Mouse (Mus musculus) heart, embryonic 10.5 days (tissue): ENCODE measurements around the gene Cd22. TPM values are rescaled to one million over a fixed set of nuclear protein-coding genes. Genes with fewer than 3 reads are reported as not detected.
"Not testable (repeated sequence)": the region's sequence is repeated elsewhere in the genome, so short reads cannot be mapped to it uniquely, and the experiment has no call there.

ENCODE experiments used
- DNase-seq: peaks from one replicate; pipeline ENCODE4 v3.0.0-alpha.2; 2017; ENCODE audit warnings: low spot score
- H3K27ac ChIP-seq: fragments of 300-500 bp; sonication (generic); 2 replicates; pipeline ENCODE4 v1.5.1; 2016; ENCODE audit warnings: mild to moderate bottlenecking
- H3K27me3 ChIP-seq: fragments of 300-500 bp; sonication (generic); 2 replicates; pipeline ENCODE4 v1.6.1; 2016; ENCODE audit warnings: mild to moderate bottlenecking; ENCODE audit not compliant: poor library complexity, insufficient read depth, severe bottlenecking
- H3K36me3 ChIP-seq: fragments of 300-500 bp; sonication (generic); 2 replicates; pipeline ENCODE4 v1.6.1; 2016; ENCODE audit warnings: mild to moderate bottlenecking, moderate library complexity
- H3K4me1 ChIP-seq: fragments of 300-500 bp; sonication (generic); 2 replicates; pipeline ENCODE4 v1.6.1; 2016; ENCODE audit warnings: mild to moderate bottlenecking
- H3K4me3 ChIP-seq: fragments of 300-500 bp; sonication (generic); 2 replicates; pipeline ENCODE4 v1.5.1; 2016; ENCODE audit warnings: mild to moderate bottlenecking, moderate library complexity
- H3K9me3 ChIP-seq: fragments of 300-500 bp; sonication (generic); 2 replicates; pipeline ENCODE4 v1.6.1; 2016; ENCODE audit warnings: mild to moderate bottlenecking, moderate library complexity
- WGBS: fragments of 180-500 bp; shearing (Covaris S2); methylation state at CpG from one replicate; pipeline ENCODE4 v1.1.7; 2016; 5-methylcytosine and 5-hydroxymethylcytosine counted together
- polyA plus RNA-seq: library from polyadenylated mRNA; unstranded; fragments of >200 nt; fragmentation: Nextera tagmentation; extraction: Ambion mirVana; gene quantifications from 2 replicates; pipeline ENCODE4 v1.2.1, GENCODE M21; 2016

The Cd22 gene
- polyA plus RNA-seq, result not detected in 2 replicates

DNA sequence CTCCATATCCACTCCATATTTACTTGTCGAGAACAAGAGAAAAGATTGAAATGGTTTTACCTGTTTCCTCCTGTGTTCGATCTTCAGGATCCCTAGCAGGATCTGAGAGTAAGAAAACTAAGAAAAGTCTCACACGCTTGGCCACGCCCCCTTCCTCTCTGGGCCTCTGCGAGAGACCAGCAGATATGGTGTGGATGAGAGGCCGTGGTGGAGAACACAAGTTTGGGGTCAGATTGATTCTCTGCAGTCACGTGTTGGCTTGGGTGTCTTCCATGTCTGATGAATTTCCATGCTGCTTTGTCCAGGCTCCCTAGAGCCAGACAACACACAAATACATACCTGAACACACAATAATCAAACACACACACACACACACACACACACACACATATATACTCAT, at the start of gene Cd22:
Cd22 (minus strand) TSS at position 167 of the 400 bp plus-strand sequence.
- Histone ChIP-seq H3K4me3 (no peak within 1 kb of the TSS), H3K4me1 (peaks cover 3% of the 10 kb centered on the region; the same call in 1 of the 2 replicates), H3K27me3 (peaks cover 8% of the 10 kb centered on the region; the same call in 1 of the 2 replicates), H3K27ac (no peak within 1 kb of the TSS), H3K36me3 (no peaks in the 10 kb centered on the region), H3K9me3 (no peaks in the 10 kb centered on the region)
- DNase-seq, result no peak
- 49% methylated on average over 7 of the region's 7 CpGs for WGBS

DNA sequence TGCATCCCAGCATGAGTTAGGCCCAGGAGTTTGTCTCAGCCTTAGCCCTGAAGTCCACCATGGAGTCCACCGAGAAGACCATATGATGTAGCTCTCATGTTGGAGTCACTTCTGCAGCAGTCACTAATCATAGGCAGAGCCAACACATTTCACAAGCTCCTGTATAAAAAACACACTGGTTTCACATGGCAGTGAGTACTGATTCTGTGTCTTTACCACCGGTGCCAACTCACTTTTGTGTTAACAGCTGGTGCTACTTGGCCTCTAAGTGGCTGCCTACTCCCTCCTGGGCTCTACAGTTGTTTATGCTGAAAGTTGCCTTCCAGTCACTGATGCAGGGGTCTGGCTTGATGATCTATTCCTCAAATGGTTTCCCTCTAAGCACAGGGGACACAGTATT, 44.4 kb upstream of the Cd22 start, which contains the start of gene Hamp2:
Hamp2 (minus strand) TSS at position 101 of the 400 bp plus-strand sequence.
- not testable (repeated sequence) for H3K4me3 ChIP-seq, H3K9me3 ChIP-seq, DNase-seq, H3K27ac ChIP-seq, H3K27me3 ChIP-seq, H3K36me3 ChIP-seq, H3K4me1 ChIP-seq
- 70% methylated on average over 2 of the region's 2 CpGs for WGBS

DNA sequence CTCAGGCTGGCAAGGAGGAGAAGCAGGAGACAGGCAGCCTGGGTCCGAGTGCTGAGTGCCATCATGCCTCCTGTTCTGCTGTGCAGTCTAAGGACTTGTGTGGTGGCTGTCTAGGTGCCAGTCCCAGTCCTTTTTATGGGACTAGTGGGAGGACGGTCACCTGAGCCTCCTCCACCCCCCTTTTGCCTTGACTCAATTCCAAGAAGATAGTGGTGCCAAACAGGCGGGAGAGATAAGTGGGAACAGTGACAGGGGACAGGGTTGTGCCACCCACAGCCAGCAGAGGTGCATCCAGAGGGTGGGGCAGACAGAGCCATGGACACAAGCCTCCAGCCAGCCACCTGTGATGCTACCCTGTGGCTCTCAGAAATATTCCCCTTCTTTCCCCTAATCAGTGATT, 43.9 kb upstream of the Cd22 start:
- no peaks in the 10 kb centered on the region for H3K9me3 ChIP-seq
- 59% methylated on average over 3 of the region's 3 CpGs for WGBS
- no peak overlapping the region for H3K27ac ChIP-seq
- no peaks in the 10 kb centered on the region for H3K36me3 ChIP-seq
- DNase-seq, result peak; percentile 70
- H3K27me3 ChIP-seq, result peaks cover 5% of the 10 kb centered on the region; the same call in 1 of the 2 replicates
- H3K4me1 ChIP-seq, result no peaks in the 10 kb centered on the region
- H3K4me3 ChIP-seq, result no peak overlapping the region

DNA sequence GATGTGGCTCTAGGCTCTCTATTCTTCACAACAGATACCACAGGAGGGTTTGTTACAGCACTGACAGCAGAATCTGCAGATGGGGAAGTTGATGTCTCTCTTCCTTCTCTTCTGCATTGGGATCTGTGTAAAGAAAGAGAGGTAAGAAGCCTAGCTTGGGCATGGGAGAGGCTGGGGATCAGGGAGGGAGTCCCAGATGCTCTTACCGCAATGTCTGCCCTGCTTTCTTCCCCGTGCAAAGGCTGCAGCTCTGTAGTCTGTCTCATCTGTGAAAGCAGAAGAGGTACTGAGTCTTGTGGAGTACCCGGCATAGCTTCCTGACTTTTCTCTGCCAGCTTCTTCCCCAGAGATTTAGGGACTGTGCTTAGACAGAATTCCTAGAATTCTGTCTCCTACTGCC, 42.3 kb upstream of the Cd22 start:
- H3K36me3 ChIP-seq, H3K4me1 ChIP-seq, H3K27me3 ChIP-seq, H3K4me3 ChIP-seq, H3K27ac ChIP-seq, H3K9me3 ChIP-seq, DNase-seq: not testable (repeated sequence)
- WGBS, result 38% methylated on average over 3 of the region's 3 CpGs

DNA sequence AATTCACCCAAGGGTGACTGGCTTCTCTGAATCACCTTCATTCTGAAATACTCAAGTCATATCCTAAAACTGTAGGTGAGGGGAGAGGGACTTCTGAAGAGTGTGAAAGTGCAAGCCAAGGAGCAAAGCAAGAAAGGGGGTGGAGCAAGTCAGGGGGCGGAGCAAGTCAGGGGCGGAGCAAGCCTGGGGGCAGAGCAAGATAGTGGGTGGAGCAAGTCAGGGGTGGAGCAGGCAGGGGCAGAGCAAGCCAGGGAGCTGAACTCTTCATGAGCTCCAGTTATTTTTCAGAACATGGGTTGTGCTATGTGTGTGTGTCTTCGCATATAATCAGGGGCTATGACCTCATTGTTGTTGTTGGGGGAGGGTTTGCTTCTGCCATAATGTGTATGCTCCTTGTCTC, 40.1 kb upstream of the Cd22 start:
- Histone ChIP-seq H3K4me1 (no peaks in the 10 kb centered on the region), H3K9me3 (no peaks in the 10 kb centered on the region), H3K4me3 (no peak overlapping the region), H3K27me3 (peaks cover 11% of the 10 kb centered on the region), H3K27ac (no peak overlapping the region), H3K36me3 (no peaks in the 10 kb centered on the region)
- DNase-seq, result no peak
- WGBS, result 55% methylated on average over 3 of the region's 3 CpGs

DNA sequence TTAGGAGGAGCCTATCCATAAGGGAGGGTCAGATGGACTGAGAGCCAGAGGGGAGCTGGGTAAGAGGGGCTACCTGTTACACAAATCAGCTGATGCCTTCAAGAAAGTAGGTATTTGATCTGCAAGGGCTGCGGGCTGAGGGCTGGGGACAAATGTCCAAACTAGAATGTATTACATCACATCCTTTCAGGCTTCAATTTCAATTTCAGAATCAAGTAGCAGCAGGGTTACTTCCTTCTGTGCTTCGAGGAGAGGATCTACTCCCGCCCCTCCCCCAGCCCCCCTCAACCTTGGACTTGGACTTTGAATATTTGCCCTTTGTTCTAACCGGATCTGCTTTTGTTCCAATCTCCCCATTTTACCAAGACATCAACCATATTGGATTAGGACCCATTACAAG, 37.1 kb upstream of the Cd22 start:
- Histone ChIP-seq H3K4me3 (no peak overlapping the region), H3K27ac (no peak overlapping the region), H3K36me3 (no peaks in the 10 kb centered on the region), H3K9me3 (no peaks in the 10 kb centered on the region), H3K4me1 (no peaks in the 10 kb centered on the region), H3K27me3 (peaks cover 17% of the 10 kb centered on the region)
- no peak for DNase-seq
- WGBS, result 61% methylated on average over 4 of the region's 4 CpGs

DNA sequence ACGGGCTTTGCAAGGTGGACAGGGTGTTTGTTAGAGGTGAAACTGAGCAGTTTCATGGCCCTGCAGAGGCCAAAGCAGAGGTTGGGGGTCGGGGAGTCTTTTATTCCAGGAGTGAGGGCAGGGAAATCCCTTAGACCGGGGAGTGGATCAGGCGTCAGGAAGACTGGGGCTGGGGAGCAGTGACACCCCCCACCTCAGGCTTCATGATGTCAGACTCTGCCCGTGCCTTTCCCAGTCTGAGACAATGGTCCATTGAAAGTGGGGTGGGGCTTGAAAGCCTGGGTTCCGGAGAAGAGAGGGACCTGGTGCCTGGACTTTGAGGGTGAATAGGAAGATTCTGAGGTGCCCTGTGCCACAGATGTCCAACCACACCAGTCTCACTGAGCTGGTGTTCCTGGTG, 36.6 kb upstream of the Cd22 start:
- H3K27me3 ChIP-seq, result peaks cover 17% of the 10 kb centered on the region
- DNase-seq, result peak; percentile 68
- no peaks in the 10 kb centered on the region for H3K9me3 ChIP-seq
- 34% methylated on average over 6 of the region's 6 CpGs for WGBS
- H3K36me3 ChIP-seq, result no peaks in the 10 kb centered on the region
- no peaks in the 10 kb centered on the region for H3K4me1 ChIP-seq
- H3K4me3 ChIP-seq, result no peak overlapping the region
- no peak overlapping the region for H3K27ac ChIP-seq

DNA sequence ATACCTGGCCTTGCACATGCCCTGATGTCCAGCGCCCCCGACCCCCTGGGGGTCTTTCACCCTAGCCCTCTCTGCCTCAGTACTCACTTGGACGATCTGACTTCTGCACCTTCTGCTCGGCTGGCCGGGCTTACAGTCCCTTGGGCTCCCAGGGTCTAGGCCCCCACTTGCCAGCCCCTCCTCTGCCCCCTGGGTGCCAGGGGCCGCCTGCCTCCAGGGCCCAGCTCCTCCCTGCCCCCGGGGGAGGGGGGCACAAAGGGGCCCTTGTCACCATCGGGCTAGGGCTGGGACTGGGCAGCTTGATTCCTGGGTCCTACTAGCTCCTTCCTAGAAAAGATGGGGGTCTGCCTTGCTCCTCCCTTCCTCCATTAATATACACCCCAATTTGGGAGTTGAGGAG, 34.6 kb upstream of the Cd22 start, which contains the start of gene Mag:
Mag (minus strand) TSS at position 142 of the 400 bp plus-strand sequence.
- Histone ChIP-seq H3K4me3 (no peak within 1 kb of the TSS), H3K27ac (no peak within 1 kb of the TSS), H3K36me3 (no peaks in the 10 kb centered on the region), H3K27me3 (peaks cover 17% of the 10 kb centered on the region), H3K9me3 (no peaks in the 10 kb centered on the region), H3K4me1 (no peaks in the 10 kb centered on the region)
- 64% methylated on average over 8 of the region's 8 CpGs for WGBS
- no peak for DNase-seq

DNA sequence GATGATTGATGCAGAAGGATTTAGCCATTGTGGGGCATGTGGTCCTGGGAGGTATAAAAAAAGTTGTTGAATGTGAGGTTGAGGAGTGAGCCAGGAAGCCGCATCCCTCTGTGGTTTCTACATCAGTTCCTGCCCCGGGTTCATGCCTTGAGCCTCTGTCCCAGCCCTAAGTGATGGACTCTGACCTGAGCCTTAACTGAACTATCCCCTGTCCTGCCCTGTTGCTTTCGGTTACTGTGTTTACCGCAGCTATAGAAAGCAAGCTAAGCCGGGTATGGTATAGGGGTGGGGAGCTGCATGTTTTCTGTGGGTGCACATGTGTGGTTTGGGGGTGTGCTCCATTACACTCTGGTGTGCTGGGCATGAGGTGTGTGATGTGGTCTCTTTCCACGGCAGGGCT, 29.6 kb upstream of the Cd22 start:
- Histone ChIP-seq H3K4me1 (peaks cover 11% of the 10 kb centered on the region), H3K9me3 (no peaks in the 10 kb centered on the region), H3K27me3 (peaks cover 39% of the 10 kb centered on the region), H3K36me3 (no peaks in the 10 kb centered on the region), H3K4me3 (no peak overlapping the region), H3K27ac (no peak overlapping the region)
- DNase-seq, result no peak
- WGBS, result 73% methylated on average over 6 of the region's 6 CpGs

DNA sequence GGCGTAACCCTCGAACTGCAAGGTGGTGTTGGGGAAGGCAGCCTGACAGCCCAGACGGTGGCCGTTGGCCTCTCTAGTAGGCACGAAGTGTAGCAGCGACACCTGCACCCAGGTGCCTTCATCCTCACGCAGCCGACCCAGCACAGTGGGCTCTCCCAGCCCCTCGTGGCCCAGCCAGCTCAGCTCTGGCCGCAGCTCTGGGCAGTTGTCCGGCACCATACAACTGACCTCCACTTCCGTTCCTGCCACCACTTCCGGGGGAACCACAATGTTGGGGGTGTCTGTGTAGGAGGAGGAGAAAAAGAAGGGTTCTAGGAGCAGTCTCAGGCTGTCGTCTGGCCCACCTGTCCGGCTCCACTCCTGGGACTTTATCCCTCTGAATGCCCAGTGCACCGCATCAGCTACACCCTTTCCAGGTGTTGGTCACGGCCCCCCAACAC, 28.9 kb upstream of the Cd22 start:
- H3K36me3 ChIP-seq, result no peaks in the 10 kb centered on the region
- peaks cover 33% of the 10 kb centered on the region for H3K27me3 ChIP-seq
- H3K9me3 ChIP-seq, result no peaks in the 10 kb centered on the region
- H3K27ac ChIP-seq, result no peak overlapping the region
- WGBS, result 19% methylated on average over 15 of the region's 17 CpGs
- DNase-seq, result no peak
- H3K4me3 ChIP-seq, result peak overlapping the region; percentile 45
- peaks cover 11% of the 10 kb centered on the region for H3K4me1 ChIP-seq

DNA sequence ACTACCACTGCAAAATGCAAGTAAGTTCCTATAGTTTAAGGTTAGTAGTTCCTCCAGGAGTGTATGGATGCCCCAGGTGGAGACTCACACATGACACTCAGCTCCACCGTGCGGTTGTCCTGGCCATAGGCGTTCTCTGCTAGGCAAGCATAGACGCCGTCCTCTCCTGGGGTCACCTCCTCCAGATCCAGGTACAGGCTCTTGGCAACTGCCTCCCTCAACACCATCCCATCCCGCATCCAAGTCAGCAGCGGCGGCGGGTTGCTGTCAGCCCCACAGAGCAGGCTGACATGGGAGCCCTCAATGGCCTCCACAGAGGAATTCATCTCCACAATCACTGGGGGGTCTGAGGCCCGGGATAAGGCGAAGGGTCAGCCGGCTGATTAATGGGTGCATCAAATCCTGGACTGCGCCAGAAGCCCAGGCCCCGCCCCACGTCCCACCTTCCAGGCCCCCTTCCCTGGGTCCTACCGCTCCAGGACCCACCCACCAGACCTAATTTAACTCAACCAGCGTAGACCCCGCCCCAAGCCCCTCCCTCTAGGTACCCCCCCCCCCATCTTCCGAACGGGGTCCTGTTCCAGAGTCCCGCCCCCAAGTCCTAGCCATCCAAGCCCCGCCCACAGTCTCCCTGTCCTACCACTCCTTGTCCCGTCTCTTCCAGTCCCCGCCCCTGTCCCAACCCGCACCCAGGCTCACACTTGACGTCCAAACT, 28.3 kb upstream of the Cd22 start:
- Histone ChIP-seq H3K9me3 (no peaks in the 10 kb centered on the region), H3K27ac (no peak overlapping the region), H3K4me3 (peak overlapping the region; percentile 45), H3K36me3 (no peaks in the 10 kb centered on the region), H3K4me1 (peaks cover 11% of the 10 kb centered on the region), H3K27me3 (peaks cover 33% of the 10 kb centered on the region)
- DNase-seq, result no peak
- WGBS, result 4% methylated on average over 26 of the region's 26 CpGs

DNA sequence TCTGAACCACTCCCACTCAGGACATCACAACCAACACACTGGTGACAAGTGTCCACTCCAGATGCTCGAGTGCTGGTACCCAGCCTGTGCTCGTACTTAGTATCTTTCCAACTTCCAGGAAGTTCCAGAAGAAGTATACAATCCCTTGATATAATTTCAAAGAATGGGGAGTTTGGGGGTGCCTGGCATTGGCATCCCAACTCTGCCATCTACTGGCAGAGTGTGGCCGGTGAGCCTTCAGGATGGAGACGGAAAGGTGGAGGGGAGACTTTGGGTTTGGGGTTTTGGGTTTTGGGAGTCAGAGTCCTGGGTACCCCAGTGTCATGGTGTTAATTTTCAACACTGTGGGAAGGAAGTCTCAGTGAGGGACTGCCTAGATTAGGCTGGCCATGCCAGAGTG, 23.9 kb upstream of the Cd22 start:
- no peaks in the 10 kb centered on the region for H3K9me3 ChIP-seq
- no peak for DNase-seq
- no peak overlapping the region for H3K4me3 ChIP-seq
- WGBS, result 51% methylated on average over 4 of the region's 4 CpGs
- H3K27ac ChIP-seq, result no peak overlapping the region
- H3K36me3 ChIP-seq, result no peaks in the 10 kb centered on the region
- H3K27me3 ChIP-seq, result peaks cover 36% of the 10 kb centered on the region
- peaks cover 15% of the 10 kb centered on the region for H3K4me1 ChIP-seq

DNA sequence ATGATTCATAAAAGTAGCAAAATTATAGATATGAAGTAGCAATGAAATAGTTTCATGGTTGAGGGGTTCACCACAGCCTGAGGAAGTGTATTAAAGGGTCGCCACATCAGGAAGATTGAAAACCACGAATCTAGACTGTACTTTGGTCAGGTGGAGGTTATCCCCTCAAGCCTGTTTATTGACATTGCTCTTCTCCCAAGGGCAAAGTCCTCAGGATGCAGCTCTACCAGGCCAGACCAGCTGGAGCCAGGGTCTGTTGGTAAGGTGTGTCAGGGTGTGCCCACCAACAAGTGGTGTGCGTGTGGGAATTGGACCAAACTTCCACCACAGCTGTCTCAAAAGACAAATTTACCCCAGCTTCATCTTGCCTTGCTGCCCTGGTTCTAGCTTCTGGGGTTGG, 15.1 kb upstream of the Cd22 start:
- Histone ChIP-seq H3K4me3 (no peak overlapping the region), H3K9me3 (no peaks in the 10 kb centered on the region), H3K27ac (no peak overlapping the region), H3K36me3 (no peaks in the 10 kb centered on the region), H3K4me1 (peaks cover 10% of the 10 kb centered on the region), H3K27me3 (peaks cover 6% of the 10 kb centered on the region; the same call in 1 of the 2 replicates)
- 91% methylated on average over 3 of the region's 3 CpGs for WGBS
- no peak for DNase-seq

DNA sequence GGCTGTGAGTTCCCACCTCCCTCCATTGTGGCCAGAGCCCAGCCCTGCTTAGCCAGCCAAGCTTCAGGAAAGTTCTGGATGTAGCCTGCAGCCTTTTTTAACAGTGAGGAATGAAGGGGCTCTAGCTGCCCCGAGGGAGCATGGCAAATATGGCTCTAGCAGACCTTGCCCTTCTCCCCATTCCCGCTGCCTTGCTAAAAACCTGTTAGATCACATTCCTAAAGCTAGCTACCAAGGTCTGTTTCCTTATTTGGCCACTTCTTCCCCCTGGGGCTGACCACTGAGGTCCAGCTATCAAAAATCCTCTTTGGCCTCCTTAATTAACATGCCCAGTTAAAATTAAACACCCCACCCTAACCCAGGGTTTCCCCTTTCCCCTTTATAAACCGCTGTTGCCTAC, 12.4 kb upstream of the Cd22 start:
- H3K27me3 ChIP-seq, result no peaks in the 10 kb centered on the region
- no peak overlapping the region for H3K27ac ChIP-seq
- no peaks in the 10 kb centered on the region for H3K9me3 ChIP-seq
- H3K4me3 ChIP-seq, result no peak overlapping the region
- DNase-seq, result no peak
- 51% methylated on average over 3 of the region's 3 CpGs for WGBS
- peaks cover 5% of the 10 kb centered on the region; the same call in 1 of the 2 replicates for H3K4me1 ChIP-seq
- H3K36me3 ChIP-seq, result no peaks in the 10 kb centered on the region
